Mouse (Mus musculus): Measurements from ENCODE around the gene Asl. TPM values are rescaled to one million over a fixed set of nuclear protein-coding genes. Genes with fewer than 3 reads are reported as not detected.

The Asl gene
- total RNA-seq (2022), result 10 to 100 TPM; 18.9 to 38.2 (median 26.3) TPM

- peak; percentile 74 to 85 for DNase-seq (ENCODE audit: low spot score in 2 of 2)
Measured at GRCm38 (mm10) chr5:130029142-130029897, at the start of gene Asl, which contains the start of gene Crcp. TSS of gene Asl (minus strand) at chr5:130029247. TSS of gene Crcp (plus strand) at chr5:130029290.

- DNase-seq (ENCODE audit: low spot score in 2 of 2), result no peak
Measured at GRCm38 (mm10) chr5:130078834-130079156, 49.7 kb upstream of the Asl start.

- no peak for DNase-seq (ENCODE audit: low spot score in 2 of 2)
Measured at GRCm38 (mm10) chr5:130078096-130078833, 49.2 kb upstream of the Asl start.

GRCm38 (mm10) chr5:130076396-130076795 is 47.3 kb upstream of the Asl start:
- DNase-seq (ENCODE audit: low spot score in 2 of 2), result no peak

DNA sequence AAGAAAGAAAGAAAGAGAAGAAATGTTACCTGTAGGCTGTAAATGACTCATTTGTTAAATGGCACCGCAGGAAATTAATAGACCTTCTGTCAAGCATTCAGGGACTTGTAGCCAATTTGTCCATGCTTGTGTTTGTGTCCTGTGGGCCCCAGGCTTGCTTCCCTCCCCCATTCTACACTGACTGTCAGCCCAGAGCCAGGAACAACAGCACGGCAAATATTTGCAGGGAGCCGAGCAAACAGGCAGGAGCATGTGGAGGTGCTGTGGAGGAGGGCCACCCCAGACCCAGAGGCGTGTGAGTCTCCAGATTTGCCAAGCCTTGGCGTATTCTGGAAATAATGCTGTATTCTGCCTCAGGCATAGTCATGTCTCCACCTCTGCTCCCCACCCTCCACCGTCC is 45.4 kb upstream of the Asl start:
- DNase-seq (ENCODE audit: low spot score in 2 of 2), result no peak

GRCm38 (mm10) chr5:130073026-130073425 is 44.0 kb upstream of the Asl start, which contains the start of gene Tpst1:
TSS of gene Tpst1 (plus strand) at chr5:130073326.
- DNase-seq (ENCODE audit: low spot score in 2 of 2), result no peak

GRCm38 (mm10) chr5:130067841-130068264 is 38.8 kb upstream of the Asl start:
- no peak for DNase-seq (ENCODE audit: low spot score in 2 of 2)

- DNase-seq (ENCODE audit: low spot score in 2 of 2), result no peak
Measured at GRCm38 (mm10) chr5:130065579-130065978, 36.5 kb upstream of the Asl start.

DNA sequence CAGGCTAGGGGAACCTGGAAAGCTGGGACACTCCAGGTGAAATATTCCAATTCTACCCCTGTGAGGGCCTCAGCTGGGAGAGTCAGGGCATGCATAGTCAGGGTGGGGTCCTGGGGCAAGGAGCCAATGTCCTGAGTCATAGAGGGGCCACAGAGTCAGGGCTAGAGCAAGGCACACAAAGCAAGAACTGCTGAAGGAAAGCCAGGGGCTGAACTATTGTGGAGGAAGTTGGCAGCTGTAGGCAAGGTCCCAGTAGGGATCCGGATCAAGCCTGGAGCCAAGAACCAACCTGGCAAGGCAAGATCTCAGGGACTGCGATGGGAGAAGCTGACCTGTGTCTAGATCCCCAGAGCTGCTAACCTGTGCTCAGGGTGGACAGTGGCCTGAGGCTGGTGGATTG is 34.7 kb upstream of the Asl start:
- DNase-seq (ENCODE audit: low spot score in 2 of 2), result no peak

DNA sequence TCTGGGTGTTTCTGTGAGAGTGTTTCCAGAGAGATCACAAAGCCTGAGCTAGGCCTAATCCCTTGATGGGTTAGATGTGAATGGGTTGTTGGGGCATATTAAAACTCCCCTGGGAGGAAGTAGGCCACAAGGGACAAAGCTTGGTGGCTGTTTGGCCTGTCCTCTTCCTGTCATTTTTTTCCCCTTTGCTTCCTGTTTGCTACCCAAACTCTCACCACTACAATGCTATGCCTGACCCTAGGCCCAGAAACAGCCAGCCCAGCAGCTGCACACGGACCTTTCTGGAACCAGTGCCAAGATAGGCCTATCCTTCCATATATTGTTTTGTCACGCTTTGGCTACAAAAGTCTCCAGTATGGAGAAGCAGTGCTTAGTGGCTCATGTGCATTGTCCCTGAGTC is 33.0 kb upstream of the Asl start:
- DNase-seq (ENCODE audit: low spot score in 2 of 2), result no peak

- no peak for DNase-seq (ENCODE audit: low spot score in 2 of 2)
Measured at GRCm38 (mm10) chr5:130060329-130060665, 31.2 kb upstream of the Asl start.

- DNase-seq (ENCODE audit: low spot score in 2 of 2), result no peak
Measured at GRCm38 (mm10) chr5:130059413-130060328, 30.6 kb upstream of the Asl start.

DNA sequence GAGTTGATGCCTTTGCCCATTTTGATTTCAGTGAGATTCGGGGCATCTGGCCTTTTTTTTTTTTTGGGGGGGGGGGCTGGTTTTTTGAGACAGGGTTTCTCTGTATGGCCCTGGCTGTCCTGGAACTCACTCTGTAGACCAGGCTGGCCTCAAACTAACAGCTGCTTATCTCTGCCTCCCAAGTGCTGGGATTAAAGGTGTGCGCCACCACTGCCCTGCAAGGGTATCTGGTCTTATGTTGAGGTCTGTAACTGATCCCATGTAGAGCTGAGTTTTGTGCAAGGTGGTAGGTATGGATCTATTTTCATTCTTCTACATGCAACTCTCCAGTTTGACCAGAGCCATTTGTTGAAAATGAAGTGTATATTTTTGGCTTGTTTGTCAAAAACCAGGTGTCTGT is 27.3 kb upstream of the Asl start:
- no peak for DNase-seq (ENCODE audit: low spot score in 2 of 2)

- no peak for DNase-seq (ENCODE audit: low spot score in 2 of 2)
Measured at GRCm38 (mm10) chr5:130055688-130056087, 26.6 kb upstream of the Asl start.

DNA sequence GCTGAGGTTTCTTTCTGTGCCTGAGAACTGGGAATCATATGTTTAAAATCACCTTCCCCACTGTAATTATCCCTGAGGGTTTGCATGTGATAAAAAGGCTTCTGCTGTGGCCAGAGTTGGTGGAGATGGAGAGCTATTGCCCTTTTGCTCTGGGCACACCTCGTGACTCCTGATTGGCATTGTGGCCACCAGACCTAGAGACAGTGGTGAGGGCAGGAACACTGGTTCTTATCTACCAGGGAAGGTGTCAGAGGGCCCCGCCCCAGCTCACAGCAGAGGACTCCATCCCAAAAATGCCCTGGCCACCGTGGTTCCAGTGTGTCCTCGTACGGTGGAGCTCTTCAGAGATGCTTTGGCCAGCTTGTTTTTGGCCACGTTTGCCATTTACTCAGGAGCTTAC is 23.9 kb upstream of the Asl start:
- DNase-seq (ENCODE audit: low spot score in 2 of 2), result no peak

- DNase-seq (ENCODE audit: low spot score in 2 of 2), result no peak
Measured at GRCm38 (mm10) chr5:130052510-130052909, 23.5 kb upstream of the Asl start.

DNA sequence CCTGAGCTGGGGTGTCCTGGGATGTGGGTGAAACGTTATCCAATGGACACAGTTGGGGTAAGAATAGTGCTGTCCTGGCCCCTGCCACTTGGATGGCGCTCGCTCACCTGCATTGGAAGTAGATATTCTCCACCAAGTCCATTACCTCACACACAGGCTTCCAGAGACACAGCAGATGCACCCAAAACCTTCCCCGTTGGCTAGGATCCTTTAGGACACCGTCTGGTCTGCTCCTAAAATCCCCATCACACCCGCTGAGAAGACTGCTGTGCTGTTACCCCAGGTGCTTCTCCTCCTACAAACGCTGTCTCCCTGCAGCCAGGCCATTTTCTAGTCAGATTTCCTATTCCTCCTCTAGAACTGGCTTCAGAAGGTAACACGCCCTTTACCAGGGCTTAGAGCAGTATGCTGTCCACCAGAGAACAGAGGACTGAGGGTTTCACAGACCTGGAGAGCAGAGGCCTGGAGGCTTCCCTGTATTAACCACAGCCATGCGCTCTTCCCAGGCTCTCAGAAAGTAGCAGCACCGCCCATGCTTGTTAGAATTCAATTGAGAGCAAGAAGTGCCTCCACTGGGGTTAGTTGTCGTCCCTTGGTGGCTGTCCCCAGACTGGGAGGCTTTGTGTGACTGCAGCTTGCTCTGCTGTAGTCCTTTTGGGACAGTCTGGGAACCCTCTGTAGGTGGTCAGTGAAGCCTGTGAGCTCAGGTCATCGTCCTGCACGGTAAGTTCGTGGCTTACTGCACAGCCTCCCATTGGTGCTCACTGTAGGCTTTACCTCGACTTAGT is 22.2 kb upstream of the Asl start:
- DNase-seq (ENCODE audit: low spot score in 2 of 2), result no peak

DNA sequence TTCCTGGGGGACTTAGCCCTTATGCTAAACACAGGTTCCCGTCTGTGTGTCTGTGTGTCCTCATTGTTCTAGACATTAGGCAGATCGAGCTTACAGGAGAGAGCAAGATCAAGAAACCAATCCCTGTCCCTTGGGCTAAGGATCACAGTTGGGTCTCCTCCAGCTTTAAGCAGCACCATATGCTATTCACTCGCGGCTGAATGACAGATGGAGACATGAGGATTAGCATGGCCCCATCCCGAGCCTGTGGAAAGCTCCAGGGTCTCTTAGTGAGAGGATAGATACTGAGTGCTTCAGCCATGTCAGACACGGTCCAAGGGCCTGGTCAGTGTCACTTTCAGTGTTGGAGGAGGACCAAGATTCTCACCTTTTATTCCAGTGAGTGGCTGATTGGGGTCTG is 21.4 kb upstream of the Asl start:
- no peak for DNase-seq (ENCODE audit: low spot score in 2 of 2)

- no peak for DNase-seq (ENCODE audit: low spot score in 2 of 2)
Measured at GRCm38 (mm10) chr5:130048786-130049520, 19.9 kb upstream of the Asl start.

DNA sequence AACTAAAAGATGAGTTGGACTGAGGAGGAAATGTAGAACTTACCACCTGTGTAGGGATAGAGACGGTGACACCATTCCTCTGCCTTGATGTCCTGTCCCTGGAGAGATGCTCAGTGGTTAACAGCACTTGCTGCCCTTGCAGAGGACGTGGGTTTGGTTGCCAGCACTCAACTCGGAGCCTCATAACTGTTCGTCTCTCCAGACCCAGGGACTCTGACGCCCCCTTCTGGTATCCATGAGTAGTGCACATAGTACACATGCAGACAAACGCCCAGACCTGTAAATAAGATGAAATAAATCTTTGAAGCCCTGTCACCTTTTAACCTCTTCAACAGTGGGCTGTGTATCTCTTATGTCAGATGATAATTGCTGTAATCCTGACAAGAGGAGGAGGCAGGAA is 18.0 kb upstream of the Asl start:
- DNase-seq (ENCODE audit: low spot score in 2 of 2), result no peak
